15 mouse cellular contexts compared by ENCODE assay signal in the genomic region with DNA sequence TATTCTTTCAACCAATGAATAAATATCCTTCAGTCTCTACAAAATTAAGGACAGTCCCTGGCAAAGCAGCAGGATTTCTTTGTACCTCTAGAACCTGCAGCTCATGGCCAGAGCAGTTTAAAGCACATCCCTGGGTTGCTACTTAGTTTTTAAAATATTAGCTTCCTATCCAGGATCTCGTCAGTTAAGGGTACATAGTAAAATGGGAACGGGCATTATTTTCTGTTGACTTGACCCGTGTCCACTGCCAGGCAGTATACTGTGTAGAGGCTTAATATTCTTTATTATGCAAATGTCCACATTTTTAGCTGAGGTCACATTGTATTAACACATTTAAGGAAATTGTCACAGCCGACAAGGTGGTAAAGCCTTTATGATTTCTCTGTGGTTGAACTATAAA.
"Had no signal": no experiment of that assay in that cellular context is flagged by ENCODE, and none has a peak within 500 bp of the region (broad histone marks: within the 10 kb centered on the region; RNA-seq: fewer than 3 reads in every experiment).

No protein-coding gene starts in this region.

- DNase-seq: kidney, adult 2 months; kidney, postnatal 25 days; layer of hippocampus, adult 9-11 months; liver, embryonic 13.5 days; lung, adult 2 months; lung, postnatal 14 days; lung, postnatal 4 days; right cerebral cortex, postnatal 4 days; thymus, adult 2 months; thymus, postnatal 14 days; thymus, postnatal 4 days had no signal

- H3K27ac ChIP-seq: kidney, postnatal 0 days; layer of hippocampus, adult 2 months; left cerebral cortex, adult 2 months; liver, embryonic 13.5 days; stomach, postnatal 0 days had no signal

- H3K4me1 ChIP-seq: liver, embryonic 13.5 days had no signal

- H3K36me3 ChIP-seq: liver, embryonic 13.5 days had no signal

- H3K9me3 ChIP-seq: liver, embryonic 13.5 days had no signal

- H3K9ac ChIP-seq: liver, embryonic 13.5 days had no signal

- H3K27me3 ChIP-seq: liver, embryonic 13.5 days had no signal

- H3K4me2 ChIP-seq: liver, embryonic 13.5 days had no signal

- H3K4me3 ChIP-seq: layer of hippocampus, adult 2 months; left cerebral cortex, adult 2 months; liver, embryonic 13.5 days had no signal
